ENCODE assay signal across 9 mouse cellular contexts in genomic region chr6:149119853-149120252, GRCm38 (mm10). TPM values are rescaled to one million over a fixed set of nuclear protein-coding genes. Genes with fewer than 3 reads are reported as not detected.
DNase-seq lines count a peak whose midpoint lies in the region; ATAC-seq lines count a peak whose summit lies in the region.
"Had no signal": no experiment of that assay in that cellular context is flagged by ENCODE, and none has a peak within 500 bp of the region (broad histone marks: within the 10 kb centered on the region; RNA-seq: fewer than 3 reads in every experiment).

No protein-coding gene starts in this region.

- 15% methylated on average over 2 of the region's 2 CpGs for WGBS in intestine, embryonic 15.5 days
- WGBS in midbrain, embryonic 16.5 days: 41% methylated on average over 2 of the region's 2 CpGs

- H3K4me1 ChIP-seq in intestine, embryonic 15.5 days (replicated peaks): no peaks in the 10 kb centered on the region
- H3K4me1 ChIP-seq in midbrain, embryonic 16.5 days (ENCODE audit: control insufficient read depth, insufficient read depth, low read length): no peaks in the 10 kb centered on the region; the same call in 1 of the 2 replicates

- peak overlapping the region; percentile 54 for H3K27ac ChIP-seq in intestine, embryonic 15.5 days
- no peak overlapping the region for H3K27ac ChIP-seq in midbrain, embryonic 16.5 days (ENCODE audit: low read length)
- H3K27ac ChIP-seq: macrophage had no signal

- H3K9ac ChIP-seq in intestine, embryonic 15.5 days: no peak overlapping the region
- 0 out of 2 replicates have a peak overlapping the region, but pooled peaks have one; percentile 10 for H3K9ac ChIP-seq in midbrain, embryonic 16.5 days (ENCODE audit: low read depth, low read length)

- intact Hi-C loops in left cerebral cortex, postnatal 14 days (cut with DNase I): loop anchor here (2.0 to 5.0 kb wide), 2 partner anchors 109 to 173 kb away; partner anchors contain the start of gene Sinhcaf

- H3K36me3 ChIP-seq in intestine, embryonic 15.5 days: no peaks in the 10 kb centered on the region
- no peaks in the 10 kb centered on the region for H3K36me3 ChIP-seq in midbrain, embryonic 16.5 days (ENCODE audit: control insufficient read depth, insufficient read depth, low read length)

- DNase-seq in ovary, postnatal 14 days (ENCODE audit: low spot score): peak; percentile 61
- no peak for DNase-seq in ovary, postnatal 10 days (ENCODE audit: low spot score)
- peak; percentile 51 for DNase-seq in cerebellum, adult 11 months
- peak; percentile 14 to 17 for DNase-seq in frontal cortex, postnatal 10 days (ENCODE audit: low spot score in 2 of 2)
- peak; percentile 82 to 83 for DNase-seq in left cerebral cortex, postnatal 14 days (ENCODE audit: low spot score in 2 of 2)
- DNase-seq in testis, postnatal 10 days (ENCODE audit: low spot score): peak; percentile 63

- H3K9me3 ChIP-seq in intestine, embryonic 15.5 days: no peaks in the 10 kb centered on the region
- H3K9me3 ChIP-seq in midbrain, embryonic 16.5 days (replicated peaks; ENCODE audit: control insufficient read depth, low read length, poor library complexity, severe bottlenecking): no peaks in the 10 kb centered on the region

- H3K27me3 ChIP-seq in intestine, embryonic 15.5 days (replicated peaks): no peaks in the 10 kb centered on the region
- no peaks in the 10 kb centered on the region for H3K27me3 ChIP-seq in midbrain, embryonic 16.5 days (ENCODE audit: control insufficient read depth, insufficient read depth, low read depth, low read length)

- ATAC-seq in intestine, embryonic 15.5 days: peak; percentile 66
- ATAC-seq in midbrain, embryonic 16.5 days: peak; percentile 84

- no peak overlapping the region for H3K4me3 ChIP-seq in intestine, embryonic 15.5 days (replicated peaks)
- H3K4me3 ChIP-seq in midbrain, embryonic 16.5 days (ENCODE audit: low read depth, low read length): no peak overlapping the region

- H3K4me2 ChIP-seq in intestine, embryonic 15.5 days (replicated peaks): no peak overlapping the region
- no peak overlapping the region for H3K4me2 ChIP-seq in midbrain, embryonic 16.5 days (ENCODE audit: low read length)

RNA-seq across cellular contexts. Expression of gene Gm10203, which starts 10.1 kb away (rescaled TPM):
- not detected in 2 replicates for polyA plus RNA-seq in intestine, embryonic 15.5 days (2015; fragmentation: Nextera tagmentation; extraction: Ambion mirVana)
- total RNA-seq in left cerebral cortex, postnatal 14 days (2021): not detected
- polyA plus RNA-seq in midbrain, embryonic 16.5 days (2015; fragmentation: Nextera tagmentation; extraction: Ambion mirVana): not detected in 2 replicates
- polyA plus RNA-seq: macrophage had no signal

RNA-seq across cellular contexts. Expression of gene Dennd5b, which starts 18.4 kb away (rescaled TPM):
- 9.0 and 9.7 TPM in 2 replicates for polyA plus RNA-seq in intestine, embryonic 15.5 days (2015; fragmentation: Nextera tagmentation; extraction: Ambion mirVana)
- total RNA-seq in left cerebral cortex, postnatal 14 days (2021): 10 to 100 TPM; 52.9 to 59.1 TPM
- 14.2 and 15.1 TPM in 2 replicates for polyA plus RNA-seq in midbrain, embryonic 16.5 days (2015; fragmentation: Nextera tagmentation; extraction: Ambion mirVana)

RNA-seq across cellular contexts. Expression of gene Etfbkmt, which starts 19.8 kb away (rescaled TPM):
- polyA plus RNA-seq in intestine, embryonic 15.5 days (2015; fragmentation: Nextera tagmentation; extraction: Ambion mirVana): 17.0 and 17.6 TPM in 2 replicates
- 1 to 10 TPM; 1.8 to 2.1 TPM for total RNA-seq in left cerebral cortex, postnatal 14 days (2021)
- polyA plus RNA-seq in midbrain, embryonic 16.5 days (2015; fragmentation: Nextera tagmentation; extraction: Ambion mirVana): 5.7 and 7.9 TPM in 2 replicates
